Mouse (Mus musculus) gastrocnemius, adult 8-10 months (tissue): Measurements from ENCODE around the gene Slc13a4. TPM values are rescaled to one million over a fixed set of nuclear protein-coding genes. Genes with fewer than 3 reads are reported as not detected.

Experiments used
- DNase-seq, 2 experiments: peaks; one replicate each; pipeline ENCODE4 v3.0.0; 2022; ENCODE audit warnings: low spot score in 2 of 2
- total RNA-seq, 4 experiments: library from RNA; stranded (reverse); gene quantifications; 2 replicates each; pipeline ENCODE4 v1.2.4; 2022

Slc13a4 gene
- not detected for total RNA-seq

DNA sequence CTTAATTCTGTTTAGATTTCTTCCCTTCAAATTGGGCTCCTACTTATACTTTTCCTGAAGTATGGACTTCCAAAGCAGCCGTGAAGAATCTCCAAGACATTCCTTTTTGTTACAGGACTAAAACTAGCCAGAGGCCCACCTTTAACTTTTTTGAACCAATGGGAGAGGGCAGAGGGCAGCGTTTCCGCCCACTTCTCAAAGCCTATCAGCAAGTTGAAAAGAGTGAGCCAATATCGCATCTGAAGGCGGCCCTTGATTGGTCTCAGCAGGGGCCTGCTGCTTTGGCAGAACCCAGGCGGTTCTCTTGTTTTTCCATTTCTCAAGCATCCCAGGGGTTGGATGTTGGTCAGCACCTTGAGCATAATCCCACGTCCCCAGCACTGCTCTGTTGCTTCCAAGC is at the start of gene Slc13a4:
Slc13a4 (minus strand) TSS at position 95 of the 400 bp plus-strand sequence.
- no peak for DNase-seq

DNA sequence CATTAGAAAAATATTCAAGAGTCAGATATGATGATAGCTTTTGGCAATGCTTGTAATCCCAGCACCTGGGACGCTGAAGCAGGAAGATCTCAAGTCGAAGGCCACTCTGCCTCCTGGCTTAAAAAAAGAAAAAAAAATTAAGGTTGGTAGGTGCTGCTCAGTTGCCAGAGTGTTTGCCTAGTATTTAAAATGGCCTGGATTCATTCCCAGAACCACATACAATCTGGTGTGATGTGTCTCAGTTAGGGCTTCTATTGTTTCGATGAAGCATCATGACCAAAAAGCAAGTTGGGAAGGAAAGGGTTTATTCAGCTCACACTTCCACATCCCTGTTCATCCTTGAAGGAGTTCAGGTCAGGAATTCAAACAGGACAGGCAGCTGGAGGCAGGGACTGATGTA is 47.4 kb upstream of the Slc13a4 start:
- DNase-seq, result no peak

DNA sequence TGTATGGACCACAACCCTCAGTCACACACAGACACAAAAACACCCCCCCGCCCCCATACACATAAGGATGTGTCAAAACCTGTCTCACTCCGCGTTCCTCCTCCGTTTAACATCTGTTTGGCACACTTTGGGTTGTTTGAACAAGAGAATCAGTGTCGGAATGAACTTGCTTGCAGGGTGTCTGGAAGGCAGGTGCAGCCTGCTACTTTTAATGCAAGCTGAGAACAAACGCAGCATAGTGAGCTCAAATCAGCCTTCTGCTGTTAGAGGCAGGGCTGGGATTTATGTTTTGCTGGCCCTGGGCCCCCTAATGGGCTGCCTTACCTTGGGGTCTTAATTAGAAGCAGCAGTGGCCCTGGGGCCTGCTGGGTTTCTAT is 46.7 kb upstream of the Slc13a4 start:
- DNase-seq, result no peak

DNA sequence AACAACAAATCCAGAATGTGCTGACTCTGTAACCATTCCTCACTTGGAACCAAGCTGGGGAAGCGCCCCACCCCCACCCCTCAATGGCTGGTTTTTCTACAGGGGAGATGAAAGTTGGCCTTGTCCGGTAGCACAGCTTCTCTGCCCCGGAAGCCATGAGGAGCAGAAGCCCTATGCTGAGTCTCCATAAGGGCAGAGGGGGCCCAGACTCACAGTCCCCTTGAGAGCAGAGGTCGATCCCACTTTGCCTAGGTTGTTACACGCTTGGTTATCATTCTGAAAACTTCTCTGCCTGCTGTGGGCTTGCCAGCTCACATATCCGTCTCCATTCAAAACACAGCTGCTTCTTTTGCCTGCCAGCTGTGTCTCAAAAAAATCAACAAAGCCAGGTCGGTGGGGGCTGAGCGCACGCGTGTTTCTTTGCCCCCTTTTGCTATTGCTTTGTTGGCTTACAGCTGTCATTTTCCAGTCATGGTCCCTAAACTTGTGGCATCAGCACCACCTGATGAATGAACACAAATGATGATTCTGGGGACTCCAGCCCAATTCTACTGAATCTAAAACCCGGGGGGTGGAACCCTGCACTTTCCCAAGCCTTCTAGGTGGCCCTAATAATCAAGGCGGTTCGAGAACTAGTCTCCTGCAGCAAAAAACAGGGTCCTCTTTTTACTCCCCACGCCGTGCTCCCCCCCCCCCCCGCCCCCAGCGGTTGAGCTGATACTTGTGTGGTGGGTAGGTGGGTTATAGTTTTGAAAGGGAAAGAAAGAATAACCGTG is 46.1 kb upstream of the Slc13a4 start:
- no peak for DNase-seq

DNA sequence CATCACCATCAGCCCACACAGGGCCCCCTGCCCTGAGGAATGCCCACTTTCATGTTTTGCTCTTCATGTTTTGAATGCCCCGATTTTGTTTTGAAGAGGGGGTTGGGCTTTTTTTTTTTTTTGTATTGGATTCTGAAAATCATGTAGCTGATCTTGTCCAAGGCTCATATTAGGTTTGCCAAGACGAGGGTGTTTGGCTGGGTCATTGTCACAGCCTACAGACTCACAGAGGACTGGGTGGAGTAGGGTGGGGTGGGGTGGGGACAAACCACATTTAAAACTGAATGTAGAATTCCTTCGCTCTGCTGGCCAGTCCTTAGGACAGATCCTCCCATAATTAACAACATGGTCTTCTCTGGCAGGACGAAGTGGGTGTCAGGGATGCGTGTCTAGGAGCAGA is 45.5 kb upstream of the Slc13a4 start:
- DNase-seq, result no peak

DNA sequence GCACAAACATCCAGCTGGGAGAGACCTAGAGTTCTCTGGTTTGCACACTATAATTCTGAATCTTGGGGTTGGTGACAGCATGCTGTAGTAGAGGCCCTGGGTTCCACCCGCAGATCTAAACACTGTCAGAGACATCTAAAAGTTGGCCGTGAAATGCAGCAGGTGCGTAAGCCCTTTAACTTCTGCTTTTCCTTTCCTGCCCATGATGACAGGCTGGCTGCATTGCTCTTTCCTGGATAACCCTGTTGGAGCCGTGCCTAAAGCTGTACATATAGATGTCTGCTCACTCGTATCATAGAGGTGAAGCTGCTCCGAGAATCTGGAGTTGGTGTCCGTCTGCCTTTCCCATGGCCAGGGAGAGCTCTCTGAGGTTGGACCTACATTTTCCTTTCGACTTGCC is 44.9 kb upstream of the Slc13a4 start:
- DNase-seq, result no peak

DNA sequence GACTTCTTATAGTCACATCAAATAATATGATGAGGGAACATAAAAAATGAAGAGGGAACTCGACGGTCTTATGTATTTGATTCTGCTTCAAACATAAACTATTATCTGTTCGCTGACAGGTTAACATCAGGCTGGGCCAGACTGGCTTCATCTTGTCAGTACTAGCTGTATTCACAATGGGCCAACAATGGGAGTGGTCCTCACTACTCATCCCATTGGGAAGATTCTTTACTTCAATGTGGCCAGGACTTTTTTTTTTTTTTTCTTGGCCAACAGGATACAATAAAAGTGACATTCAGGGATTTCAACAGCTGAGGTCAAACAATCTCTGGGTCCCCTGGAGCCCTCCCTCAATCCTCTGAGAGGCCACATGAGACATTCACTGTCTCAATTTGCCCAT is 43.9 kb upstream of the Slc13a4 start:
- DNase-seq, result no peak

DNA sequence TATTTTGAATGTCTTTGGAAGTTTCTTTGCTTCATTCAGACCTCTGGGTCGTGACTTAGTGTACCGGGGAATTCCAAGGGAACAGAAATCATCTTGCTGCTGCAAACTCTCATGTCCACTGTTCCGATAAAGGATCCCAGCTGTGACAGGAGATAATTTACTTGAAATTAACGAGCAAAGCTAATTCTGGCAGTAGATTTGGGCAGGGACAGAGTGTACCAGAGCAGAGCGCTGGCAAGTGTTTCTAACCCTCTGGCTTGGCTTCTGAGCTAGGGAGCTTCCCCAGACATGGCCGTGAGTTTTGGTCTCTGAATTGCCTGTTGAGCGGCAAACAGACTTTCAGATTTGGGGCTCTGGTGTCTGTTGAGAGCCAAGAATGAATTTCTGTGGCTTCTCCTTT is 41.9 kb upstream of the Slc13a4 start:
- DNase-seq, result peak; percentile 14 to 34

DNA sequence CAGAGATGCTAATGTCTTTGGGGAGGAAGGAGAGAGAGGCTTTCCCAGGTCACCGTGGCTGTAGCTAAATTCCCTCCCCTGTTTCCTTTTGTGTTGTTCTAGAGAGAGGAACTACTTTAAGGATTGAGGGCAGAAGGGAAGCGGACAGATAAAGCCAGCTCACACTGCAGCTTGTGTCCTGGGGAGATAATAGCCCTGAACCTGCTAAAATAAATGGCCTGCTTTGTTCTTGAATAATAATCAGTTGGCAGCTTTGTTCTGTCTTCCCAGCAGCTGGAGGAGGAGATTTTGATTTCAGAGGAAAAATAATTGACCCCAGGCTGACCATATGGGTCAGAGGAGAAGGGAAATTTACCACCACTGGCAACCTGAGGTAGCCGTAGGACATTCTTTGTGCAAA is 30.7 kb upstream of the Slc13a4 start:
- DNase-seq, result no peak

DNA sequence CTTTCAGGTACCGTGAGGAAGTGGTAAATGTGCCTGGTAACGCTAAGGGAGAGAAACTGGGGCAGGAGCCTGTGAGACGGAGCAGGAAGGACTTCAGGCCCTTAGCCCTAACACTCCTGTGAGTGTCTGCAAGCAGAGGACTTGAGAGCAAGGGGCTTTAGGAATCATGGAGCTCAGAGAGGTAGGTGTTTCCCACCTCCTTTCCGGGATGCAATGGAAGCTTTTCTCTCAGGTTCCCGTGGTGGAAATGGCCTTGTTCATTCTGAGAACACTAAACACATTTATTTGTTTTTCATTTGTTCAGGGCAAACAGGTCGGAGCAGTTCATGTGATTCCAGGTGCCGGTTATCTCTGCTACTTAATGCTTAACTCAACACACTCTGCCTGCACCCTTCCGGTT is 29.9 kb upstream of the Slc13a4 start:
- no peak for DNase-seq

DNA sequence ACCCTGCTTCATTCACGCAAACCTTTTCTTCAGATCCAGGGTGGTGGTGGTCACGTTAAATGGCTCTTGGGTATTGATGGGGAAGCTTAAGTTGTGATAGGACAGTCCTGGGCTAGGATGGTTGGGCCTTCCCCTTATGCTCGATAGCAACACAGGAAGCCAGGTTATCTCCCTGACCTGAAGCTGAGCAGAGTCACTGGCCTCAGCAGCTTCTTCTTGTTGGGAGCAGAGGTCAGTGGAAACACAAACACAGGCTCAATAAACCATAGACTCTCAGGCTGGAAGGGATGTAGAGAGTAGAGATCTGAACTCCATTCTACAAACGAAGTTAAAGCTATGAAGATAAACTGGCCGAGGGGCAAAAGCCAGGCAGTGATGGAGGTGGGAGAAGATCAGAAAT is 27.5 kb upstream of the Slc13a4 start:
- no peak for DNase-seq

DNA sequence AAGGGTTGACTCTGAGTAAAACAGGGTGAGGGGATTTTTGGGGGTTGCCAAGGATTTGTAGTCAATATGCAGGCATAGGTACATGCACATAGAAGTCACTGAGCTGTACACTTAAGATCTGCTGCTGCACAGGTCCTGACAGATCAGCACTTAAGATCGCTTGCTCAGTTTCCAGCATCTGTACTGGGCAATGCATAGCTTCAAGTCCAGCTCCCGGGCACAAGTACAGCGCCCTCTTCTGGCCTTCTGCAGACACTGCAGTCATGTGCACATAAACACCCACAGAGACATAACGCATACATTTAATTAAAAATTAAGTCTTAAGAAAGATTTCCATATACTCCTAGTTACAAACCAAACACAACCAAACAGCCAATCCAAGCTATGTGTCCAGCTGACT is 26.3 kb upstream of the Slc13a4 start:
- DNase-seq, result no peak

DNA sequence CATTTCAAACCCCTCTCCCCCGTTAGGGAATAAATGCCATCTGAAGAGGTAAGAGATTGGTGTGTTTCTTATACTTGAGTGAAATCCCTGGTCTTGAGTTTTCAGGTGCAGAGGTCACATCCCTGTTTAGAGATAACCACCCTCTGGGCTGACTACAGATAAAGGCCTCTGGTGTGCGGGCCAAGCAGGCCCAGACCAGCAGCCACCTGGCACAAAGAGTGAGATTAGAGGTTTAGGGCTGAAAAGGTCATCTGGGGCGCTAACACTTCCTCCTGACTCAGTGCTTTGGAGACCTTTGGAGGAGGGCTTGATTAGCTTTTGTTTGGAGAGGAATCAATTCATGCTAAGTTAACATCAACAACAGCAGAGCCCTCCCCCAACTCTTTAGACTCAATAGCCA is 25.7 kb upstream of the Slc13a4 start:
- no peak for DNase-seq

DNA sequence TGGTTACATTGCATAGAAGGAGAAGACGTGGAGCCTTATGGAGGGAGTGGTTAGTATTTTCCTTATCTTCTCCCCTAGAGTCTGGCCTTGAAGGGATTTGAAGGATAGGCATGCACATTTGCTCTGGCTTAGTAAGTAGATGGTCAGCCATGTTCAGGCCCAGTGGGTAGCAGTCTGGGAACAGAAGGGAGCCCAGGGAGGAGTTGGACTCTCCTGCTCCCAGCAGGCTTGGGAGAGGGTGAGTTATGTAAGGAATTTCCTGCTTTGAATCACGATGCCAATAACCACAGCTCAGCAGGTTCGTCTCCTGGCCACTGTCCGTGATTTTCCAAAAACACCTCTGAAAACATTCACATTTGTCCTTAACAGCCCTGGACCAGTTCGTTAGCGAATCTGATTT is 22.9 kb upstream of the Slc13a4 start:
- no peak for DNase-seq

DNA sequence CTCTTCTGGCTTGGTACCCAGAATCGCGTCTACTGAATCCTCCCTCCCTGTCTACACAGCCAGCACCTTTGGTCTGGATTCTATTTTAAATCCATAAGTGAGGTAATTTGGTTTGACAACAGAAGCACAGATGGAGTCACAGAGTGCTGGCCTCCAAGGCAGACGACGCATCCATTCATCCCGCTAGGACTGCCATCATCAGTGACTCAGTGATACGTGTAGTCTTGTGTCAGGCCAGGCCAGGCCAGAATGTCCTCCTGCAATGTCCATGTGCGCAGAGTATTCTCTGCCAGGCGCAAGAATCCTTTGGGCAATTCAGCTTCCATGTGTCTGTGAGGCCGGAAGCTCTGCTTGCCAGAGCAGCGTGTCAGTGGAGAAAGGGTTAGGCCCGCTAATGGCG is 22.0 kb upstream of the Slc13a4 start:
- no peak for DNase-seq

DNA sequence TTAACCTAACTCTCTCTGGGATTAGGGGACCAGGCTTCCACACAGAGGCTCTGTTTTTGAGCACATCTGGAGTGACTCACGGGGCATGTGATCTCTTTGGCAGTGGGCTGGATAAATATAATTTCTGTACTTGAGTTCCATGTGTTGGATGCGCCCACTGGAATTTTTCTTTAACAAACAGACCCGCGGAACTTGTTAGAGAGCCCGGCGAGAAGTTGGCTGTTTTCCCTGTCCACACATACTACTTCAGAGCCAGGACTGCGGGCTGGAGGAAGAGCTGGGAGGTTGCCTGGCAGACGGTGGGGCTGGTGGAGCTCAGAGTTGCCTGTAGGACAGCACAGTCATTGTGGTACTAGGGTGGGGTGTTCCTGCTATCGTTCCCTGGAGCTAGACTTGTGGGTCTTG is 18.2 kb upstream of the Slc13a4 start, which contains the start of gene Fam180a:
Fam180a (minus strand) TSS at position 31 of the 405 bp plus-strand sequence.
- DNase-seq, result peak; percentile 37 to 54

DNA sequence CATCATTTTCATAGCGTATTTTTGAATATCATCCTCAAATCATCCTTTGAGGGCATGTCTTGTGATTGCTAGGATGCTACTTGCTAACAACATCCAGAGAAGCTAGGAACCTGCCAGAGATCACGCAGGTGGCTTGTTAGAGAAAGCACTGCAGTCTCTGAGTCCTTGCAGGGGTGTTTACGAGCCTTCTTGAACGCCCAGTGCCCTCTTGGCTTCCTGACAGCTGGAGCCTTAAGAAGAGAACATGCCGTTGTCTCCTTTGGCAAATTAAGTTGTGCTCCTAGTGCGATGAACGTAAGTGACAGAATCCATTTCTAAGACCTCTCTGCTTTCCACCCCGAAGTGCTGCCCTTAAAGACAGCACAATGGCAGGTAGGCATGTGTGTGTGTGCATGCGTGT is 16.4 kb upstream of the Slc13a4 start:
- no peak for DNase-seq

DNA sequence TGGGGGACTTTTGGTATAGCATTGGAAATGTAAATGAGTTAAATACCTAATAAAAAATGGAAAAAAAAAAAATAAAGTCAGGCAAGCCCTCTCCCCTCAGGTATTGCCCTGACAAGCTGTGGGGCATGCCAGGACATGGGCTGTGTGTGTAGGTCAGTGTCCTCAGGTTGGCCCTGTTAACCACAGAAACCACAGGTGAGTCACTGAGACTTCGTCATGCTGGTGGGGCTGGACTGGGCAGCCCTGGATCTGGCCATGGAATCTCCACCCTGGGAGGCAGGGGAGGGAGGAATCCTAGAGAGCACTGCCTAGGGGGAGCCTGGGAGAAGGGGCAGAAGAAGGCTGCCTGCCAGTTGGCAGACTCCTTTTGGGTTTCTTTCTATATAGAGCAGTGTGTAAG is 15.1 kb upstream of the Slc13a4 start:
- DNase-seq, result no peak

DNA sequence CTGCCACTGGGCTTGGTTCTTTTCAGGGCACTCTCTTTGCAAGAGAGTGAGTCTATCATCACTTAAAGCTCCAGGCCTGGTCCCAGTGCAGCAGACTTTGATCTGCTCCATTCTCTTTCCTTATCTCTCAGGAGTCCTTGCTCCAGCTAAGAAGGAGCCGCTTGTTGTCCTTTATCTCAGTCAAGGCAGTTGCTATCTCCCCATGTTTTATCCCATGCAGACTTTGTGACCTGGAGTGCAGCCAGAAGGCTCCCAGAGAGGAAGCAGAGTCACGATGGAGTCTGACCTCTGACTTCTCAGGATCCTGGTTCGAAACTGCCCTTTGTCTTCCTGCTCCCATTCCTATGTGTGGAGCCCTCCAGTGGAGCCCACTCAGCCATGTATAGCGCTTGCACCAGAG is 13.2 kb upstream of the Slc13a4 start:
- no peak for DNase-seq

DNA sequence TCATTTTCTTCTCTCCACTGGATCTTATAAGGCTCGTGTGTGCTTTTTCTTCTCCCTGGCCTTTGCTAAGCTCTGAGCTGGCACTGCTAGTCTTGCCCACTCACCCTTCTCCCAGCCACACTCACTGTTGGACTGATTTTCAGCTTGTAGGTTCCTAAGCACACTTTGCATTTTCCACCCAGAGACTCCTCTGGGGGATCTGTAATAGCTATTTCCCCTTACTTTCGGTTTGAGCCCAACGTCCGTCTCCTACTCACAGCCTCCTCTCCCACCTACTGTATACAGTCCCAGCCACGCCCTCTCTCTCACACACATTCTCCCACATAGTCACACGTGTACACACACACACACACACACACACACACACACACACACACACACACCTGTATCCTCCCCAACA is 11.9 kb upstream of the Slc13a4 start:
- no peak for DNase-seq

DNA sequence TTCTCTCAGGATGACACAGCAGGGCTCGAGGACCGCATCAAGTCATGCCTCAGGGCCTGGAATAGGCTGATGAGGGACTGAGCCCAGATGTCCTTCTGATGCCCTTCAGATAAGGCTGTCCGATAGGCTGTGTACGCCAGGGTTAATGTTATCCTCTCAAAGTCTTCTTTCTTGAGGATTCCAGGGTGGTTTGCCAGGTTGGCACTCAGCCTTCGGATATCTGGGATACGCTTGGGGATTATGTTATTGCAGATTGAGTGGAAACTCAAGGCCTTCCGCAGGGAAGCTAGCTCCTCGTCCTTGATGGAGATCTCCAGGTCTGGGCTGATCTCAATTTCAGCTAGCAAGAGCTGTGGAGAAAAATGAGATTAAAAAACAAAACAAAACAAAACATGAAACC is 5.6 kb upstream of the Slc13a4 start:
- no peak for DNase-seq

DNA sequence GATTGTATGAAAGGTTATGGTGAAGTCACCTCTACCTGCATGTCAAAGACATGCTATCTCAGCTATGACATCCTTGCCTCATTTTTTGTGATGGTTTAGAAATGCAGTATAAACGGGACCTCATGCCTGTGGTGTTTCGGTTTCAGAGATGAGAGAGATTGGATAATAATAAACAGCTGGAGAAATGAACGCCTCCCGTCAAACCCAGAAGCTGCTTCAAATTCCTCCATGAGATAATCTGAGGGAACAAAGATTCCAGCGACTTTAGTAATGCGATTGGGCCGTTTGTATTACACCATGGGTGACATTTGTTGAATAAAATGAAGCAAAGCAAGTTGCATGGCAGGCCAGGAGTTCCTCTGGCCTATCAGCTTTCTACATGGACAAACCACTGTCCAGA is 1.5 kb upstream of the Slc13a4 start:
- no peak for DNase-seq

DNA sequence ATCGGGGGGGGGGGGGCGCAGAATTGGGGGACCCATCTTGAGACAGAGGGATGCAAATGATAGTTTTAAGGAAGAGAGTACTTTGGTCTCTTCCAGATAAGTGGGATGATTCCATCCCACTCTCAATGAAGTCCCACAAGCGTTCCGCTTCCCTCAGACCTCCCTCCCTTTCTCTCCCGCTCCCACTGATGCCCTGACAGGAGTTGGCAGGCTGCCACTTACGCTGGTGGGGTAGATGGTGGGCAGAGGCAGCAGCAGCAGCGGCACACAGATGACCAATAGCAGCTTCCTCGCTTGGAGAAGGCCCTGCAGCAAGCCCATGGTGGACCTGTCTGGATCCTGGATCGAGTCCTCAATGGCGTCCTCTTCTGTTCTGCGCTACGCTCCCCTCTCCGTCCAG is 795 bp downstream of the Slc13a4 start:
- no peak for DNase-seq

DNA sequence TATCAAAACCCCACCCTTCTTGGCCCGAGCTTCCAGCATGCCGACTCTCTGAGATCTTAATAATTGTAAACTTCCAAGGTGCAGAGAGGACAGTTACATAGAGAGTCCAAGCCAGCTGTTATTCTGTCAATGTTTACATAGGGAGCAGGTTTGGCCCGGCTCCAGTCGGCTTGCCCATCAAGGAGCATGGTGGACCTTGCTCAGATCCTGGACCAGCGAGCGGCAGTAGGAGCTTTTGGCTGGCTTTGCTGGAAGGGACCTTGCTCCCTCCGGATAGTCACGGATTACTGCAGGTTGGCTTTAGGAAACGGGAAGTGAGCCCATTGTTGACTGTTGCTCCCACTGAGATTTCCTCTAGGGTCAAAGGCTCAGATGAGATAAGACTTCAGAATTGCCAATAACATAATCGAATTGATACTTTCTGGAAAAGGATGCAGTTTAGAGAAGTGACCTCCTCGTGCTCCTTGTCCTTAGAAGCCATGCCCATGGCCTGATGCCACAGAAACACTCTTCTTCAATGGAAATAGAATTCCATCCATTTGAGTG is 4.5 kb downstream of the Slc13a4 start:
- no peak for DNase-seq
